Mouse (Mus musculus): ENCODE results near the gene Pde10a. TPM values are rescaled to one million over a fixed set of nuclear protein-coding genes. Genes with fewer than 3 reads are reported as not detected.
A peak's percentile ranks its signal among the peaks of the same experiment; 100 is the strongest.

Pde10a gene
- total RNA-seq (2021): 10 to 100 TPM; 20.6 to 62.1 TPM
- long read RNA-seq, experiment 1, partial matches to known transcripts: 0 of 2 reads
- long read RNA-seq, experiment 1, other reads (novel, unspliced or antisense): 2 of 2 reads
- long read RNA-seq, experiment 2, partial matches to known transcripts: 0 of 2 reads
- long read RNA-seq, experiment 2, other reads (novel, unspliced or antisense): 2 of 2 reads

DNA sequence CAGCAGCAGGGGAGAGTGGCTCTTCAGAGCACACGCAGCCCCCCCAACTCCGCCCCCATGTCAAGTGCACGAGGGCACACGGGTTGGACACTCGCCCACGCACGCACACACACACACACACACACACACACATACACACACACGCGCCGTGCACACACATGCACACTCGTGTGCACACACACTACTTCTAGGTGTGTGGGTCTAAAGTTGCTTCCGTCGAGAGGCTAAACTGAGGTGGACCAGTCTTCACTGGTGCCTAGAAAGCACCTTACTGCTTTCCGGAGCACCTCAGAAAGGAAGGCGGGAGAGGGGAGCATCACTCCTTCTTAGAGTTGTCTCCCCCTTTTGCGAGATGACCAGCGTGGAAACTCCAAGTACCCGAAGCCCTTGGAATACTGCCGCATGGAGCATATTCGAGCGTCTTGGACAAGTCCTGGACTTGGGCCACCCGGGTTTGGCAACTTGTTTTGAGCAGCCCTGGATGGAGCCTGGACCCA, at the start of gene Pde10a:
TSS of gene Pde10a (plus strand) at position 148 of the 497 bp plus-strand sequence.
- DNase-seq: peak; percentile 40 to 42

- DNase-seq: no peak
Observed at GRCm38 (mm10) chr17:8478554-8478953, 46.6 kb upstream of the Pde10a start.

DNA sequence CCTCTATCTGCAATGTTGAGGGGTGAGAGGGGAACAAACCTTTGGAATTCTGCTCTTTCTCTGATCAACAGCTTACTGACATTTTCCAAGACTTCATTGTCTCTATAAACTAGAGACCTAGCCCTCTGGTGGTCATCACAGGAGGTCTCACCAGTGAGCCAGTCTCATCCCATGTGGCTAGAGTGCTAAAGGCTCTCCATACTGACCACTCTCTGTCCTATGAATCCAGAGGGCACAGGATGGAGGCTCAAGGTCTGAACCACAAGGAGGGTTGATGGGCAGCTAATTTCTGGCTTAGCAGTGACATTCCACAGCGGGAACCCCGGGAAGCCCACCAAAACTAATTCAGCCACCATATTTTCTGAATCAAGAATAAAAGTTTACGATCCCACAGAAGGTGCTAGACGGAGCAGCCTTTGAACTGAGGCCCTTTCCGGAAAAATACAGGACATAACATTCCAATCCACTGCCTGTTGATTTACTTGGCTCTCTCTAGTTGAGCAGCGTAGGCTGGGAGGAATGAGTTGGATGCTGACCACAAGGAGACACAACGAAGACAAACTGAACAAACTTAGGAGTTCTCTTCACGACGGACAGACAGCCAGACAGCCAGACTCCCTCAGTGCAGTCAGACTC, 45.6 kb upstream of the Pde10a start:
- no peak for DNase-seq

DNA sequence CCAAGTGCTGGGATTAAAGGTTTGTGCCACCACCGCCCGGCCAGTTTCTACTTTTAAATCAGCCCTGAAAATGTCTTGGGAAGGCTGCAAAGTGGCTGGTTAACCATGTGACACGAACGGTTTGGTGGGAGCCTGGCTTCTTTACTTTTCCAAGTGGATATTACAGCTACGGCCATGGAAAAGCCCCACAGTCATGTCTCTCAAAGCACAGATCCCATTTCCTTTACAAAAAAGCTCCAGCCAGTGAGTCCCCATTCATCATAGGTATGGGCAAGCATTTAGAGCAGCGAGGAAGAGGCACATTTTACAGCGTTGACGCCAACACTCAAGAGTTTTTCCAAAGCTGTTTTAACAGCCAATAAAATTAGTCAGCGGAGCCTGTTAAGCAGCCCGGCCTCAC, 43.4 kb upstream of the Pde10a start:
- no peak for DNase-seq

GRCm38 (mm10) chr17:8482876-8483275, 42.3 kb upstream of the Pde10a start:
- no peak for DNase-seq

DNA sequence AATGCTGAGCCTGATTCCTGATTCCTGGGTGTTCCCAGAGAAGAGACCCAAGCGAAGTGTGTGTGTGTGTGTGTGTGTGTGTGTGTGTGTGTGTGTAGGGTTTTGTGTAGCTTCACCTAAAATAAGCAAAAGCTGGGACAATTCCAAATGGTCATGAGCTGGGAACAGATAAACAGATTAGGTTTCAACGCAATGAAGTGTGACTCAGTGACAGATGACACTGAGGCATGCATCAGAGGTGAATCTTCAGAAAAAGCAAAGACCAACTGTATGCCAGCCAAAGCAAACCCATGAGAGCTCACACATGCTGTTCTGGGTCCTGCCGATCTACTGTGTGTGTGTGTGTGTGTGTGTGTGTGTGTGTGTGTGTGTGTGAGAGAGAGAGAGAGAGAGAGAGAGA, 40.9 kb upstream of the Pde10a start:
- peak in 1 of 2 experiments; percentile 18 for DNase-seq

GRCm38 (mm10) chr17:8485146-8485545, 40.0 kb upstream of the Pde10a start:
- DNase-seq: peak; percentile 68 to 72

GRCm38 (mm10) chr17:8487824-8488223, 37.3 kb upstream of the Pde10a start:
- peak; percentile 44 to 56 for DNase-seq

DNA sequence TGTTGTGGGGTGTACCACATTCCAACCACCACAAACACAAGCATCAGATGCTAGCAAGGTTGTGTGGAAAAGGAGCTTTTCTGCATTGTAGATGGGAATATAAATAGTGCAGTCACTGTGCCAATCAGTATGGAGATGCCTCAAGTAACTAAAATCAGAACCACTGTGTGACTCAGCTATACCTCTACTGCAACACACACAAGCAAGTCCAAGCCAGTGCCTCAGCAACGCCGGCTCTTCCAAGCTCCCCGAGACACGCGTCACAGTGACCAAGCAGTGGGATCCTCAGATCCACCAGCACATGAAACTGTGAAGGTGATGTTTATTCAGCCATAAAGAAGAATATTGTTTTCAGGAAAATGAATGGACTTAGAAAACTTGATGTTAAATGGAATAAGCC, 34.2 kb upstream of the Pde10a start:
- no peak for DNase-seq

- no peak for DNase-seq
Observed at GRCm38 (mm10) chr17:8493461-8493860, 31.7 kb upstream of the Pde10a start.

GRCm38 (mm10) chr17:8498151-8498550, 27.0 kb upstream of the Pde10a start:
- DNase-seq: no peak

DNA sequence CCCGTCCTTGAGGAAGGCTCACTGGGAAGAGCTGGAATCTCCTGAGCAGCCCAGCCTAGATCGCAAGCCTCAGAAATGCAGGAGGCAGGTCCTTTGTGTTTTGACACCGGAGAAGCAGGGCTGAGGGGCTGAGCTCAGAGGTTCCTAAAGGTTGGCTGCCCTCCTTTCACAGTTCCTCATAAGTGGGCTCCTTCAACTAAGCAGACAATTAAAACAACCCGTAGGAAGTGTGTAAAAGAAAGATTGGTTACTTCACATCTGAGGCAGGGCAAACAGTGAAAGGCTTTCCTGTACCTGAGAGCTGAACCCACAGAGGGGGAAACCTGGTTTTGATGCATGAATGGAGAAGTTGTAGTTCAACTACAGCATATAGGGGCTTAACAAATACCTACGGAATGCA, 26.5 kb upstream of the Pde10a start:
- no peak for DNase-seq

DNA sequence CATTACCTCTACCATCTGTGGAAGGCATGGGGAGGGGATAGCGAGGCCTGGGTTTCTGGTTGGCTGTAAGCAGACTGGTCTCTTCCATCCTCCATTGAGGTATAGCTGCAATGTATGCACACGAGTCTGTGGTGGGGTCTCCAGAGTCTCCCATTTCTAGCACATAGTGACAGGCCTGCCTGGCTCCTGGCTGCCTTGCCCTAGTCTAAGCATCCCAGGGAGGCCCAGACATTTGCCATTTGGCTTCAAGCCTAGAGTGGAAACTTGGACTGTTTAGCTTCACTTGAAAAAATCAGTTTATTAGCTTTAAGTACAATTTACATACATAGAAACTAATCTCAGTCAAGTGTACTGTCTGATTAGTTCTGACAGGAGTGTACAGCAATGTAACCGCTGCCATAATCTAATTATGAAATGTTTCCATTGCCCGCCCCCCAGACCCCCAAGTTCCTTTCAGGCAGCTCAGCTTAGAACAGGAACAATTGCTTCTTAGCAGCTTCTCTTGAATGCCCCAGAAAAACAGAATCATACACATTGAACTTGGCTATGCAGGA, 25.5 kb upstream of the Pde10a start:
- no peak for DNase-seq

- DNase-seq: no peak
Observed at GRCm38 (mm10) chr17:8504381-8504780, 20.8 kb upstream of the Pde10a start.

GRCm38 (mm10) chr17:8505669-8506426, 19.3 kb upstream of the Pde10a start:
- peak; percentile 94 to 95 for DNase-seq

- DNase-seq: no peak
Observed at GRCm38 (mm10) chr17:8506726-8507125, 18.4 kb upstream of the Pde10a start.

DNA sequence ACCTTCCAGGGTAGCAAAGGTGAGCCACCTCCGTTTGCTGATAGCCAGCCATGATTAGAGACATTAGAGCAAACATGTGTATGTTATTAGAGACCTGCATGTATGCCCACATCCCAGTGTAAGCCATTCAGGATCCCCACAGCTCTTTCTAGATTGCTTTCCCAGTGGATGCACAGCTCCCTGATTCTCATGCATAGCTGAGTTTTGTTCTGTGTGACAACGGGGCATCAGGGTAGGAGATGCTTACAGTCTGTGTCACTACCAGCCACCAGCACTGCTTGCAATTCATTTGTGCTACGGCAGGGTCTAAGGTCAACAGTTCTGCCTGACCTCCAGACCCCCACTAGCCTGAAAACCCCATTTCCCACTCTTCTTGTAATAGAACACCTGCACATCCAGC, 17.5 kb upstream of the Pde10a start:
- DNase-seq: no peak

DNA sequence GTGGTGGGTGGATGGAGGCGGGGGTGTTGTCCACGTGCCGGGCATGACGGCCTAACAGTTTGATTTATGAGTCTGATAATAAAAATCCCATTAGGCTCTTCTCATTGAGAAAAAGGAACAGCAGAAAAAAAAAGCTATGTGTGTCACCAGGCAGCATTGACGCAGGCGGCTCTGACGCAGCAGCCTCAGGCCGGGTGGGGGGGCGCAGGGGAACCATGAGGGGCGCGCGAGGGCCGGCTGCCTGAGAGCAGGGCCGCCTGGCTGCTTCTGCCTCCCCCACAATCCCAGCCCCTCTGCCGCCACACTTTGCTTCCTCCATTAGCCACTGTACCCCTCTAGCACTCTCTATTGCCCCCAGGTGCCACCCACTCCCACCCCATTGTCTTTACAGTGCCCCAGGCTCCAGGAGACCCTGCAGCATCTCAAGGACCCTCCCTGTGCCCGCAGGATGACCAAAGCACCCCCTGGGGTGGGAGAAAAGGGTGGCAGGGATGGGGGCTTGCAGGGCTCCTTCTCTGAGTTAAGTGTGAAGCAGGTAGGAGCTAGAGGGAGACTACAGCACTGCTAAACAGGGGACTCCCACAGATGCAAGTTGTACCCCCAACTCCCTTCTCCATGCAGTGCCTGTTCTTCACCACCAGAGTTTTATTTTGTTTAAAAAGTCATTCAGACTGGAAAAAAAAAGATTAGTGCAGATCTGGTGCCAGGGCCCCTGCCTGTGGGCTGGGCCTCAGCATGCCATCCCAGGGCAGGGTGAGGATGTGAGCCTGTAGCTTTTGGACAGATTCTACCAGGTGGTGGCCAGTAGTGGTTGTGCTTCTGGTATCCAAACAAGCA, 16.6 kb upstream of the Pde10a start:
- peak; percentile 86 to 88 for DNase-seq

DNA sequence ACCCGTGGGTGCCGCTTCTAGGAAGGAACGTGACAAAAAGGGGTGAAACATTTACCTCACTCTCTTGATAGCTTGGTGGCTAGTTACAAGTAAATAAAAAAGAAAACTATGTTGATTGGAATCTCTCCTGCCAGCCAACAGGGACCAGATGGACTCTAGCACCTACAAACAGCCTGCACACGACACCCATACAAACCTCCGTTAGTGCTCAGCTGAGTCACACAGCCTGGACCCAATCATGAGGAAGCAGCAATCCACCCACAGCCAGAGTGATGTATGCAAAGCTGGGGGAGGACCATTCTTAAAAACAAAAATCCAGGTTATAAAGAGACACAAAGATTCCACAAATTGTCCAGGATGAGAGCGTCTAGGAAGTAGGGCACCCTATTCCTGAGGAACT, 9.2 kb upstream of the Pde10a start:
- no peak for DNase-seq

GRCm38 (mm10) chr17:8523986-8524385, 1.2 kb upstream of the Pde10a start:
- DNase-seq: peak in 1 of 2 experiments; percentile 10

GRCm38 (mm10) chr17:8524387-8525165, 596 bp upstream of the Pde10a start:
- DNase-seq: peak; percentile 89 to 92

Data from adrenal gland, postnatal 36 days (tissue).